Mouse (Mus musculus): ENCODE results near the gene Zfp808. TPM values are rescaled to one million over a fixed set of nuclear protein-coding genes. Genes with fewer than 3 reads are reported as not detected.

The Zfp808 gene
- total RNA-seq (2023) = under 1 TPM; 0.64 to 0.79 TPM

GRCm38 (mm10) chr13:62129432-62130171, at the start of gene Zfp808:
Gene Zfp808 (plus strand): TSS chr13:62129886.

Measured in monocyte, adult 59 days (primary cell).